Mouse (Mus musculus): ENCODE measurements around the gene Cish. TPM values are rescaled to one million over a fixed set of nuclear protein-coding genes. Genes with fewer than 3 reads are reported as not detected.

The Cish gene
- polyA plus RNA-seq (2021), result 119 TPM

DNA sequence AAGGTAGTCTGAATTCAATTTTAAA is at the start of gene Cish:
Gene Cish, plus strand, starts transcription at position 11 of the 25 bp plus-strand sequence.
- in situ Hi-C loops (cut with MboI; ENCODE audit: low pct_unique_long_range_greater_than_20kb), result loop anchor here (5.0 to 10.0 kb wide), 2 partner anchors 41 to 611 kb away; partner anchors contain the start of genes Hemk1 and Tex264
- POLR2A ChIA-PET, result interaction anchor here (0.7 to 6.3 kb wide), 8 partner anchors 12 to 396 kb away, joined by 3 to 56 read pairs (median 18); partner anchors contain the start of gene Hemk1

DNA sequence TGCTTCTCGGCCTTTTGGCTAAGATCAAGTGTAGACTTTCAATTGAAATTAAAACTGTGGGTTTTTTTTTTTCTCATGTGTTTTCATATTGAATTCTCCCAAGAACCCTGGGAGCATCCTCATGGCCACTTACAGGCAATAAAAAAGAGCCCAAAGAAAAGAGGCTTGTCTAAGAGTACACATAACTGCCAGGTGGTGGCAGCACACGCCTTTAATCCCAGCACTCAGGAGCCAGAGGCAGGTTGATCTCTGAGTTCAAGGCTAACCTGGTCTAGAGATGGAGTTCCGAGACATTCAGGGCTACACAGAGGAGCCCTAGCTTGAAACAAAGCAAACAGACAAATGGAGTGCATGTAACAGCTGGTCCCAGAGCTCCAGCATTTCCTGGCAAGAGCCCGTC is 49.7 kb upstream of the Cish start:
- H3K27me3 ChIP-seq, result peaks cover 17% of the 10 kb centered on the region
- peak; percentile 70 for TF ChIP-seq CTCF (IDR thresholded peaks at IDR 0.05)
- in situ Hi-C loops (cut with MboI; ENCODE audit: low pct_unique_long_range_greater_than_20kb), result loop anchor here (5.0 kb wide), 1 partner anchor 41 kb away; the partner anchor contains the start of gene Mapkapk3
- no peak for ATAC-seq
- ChIA-PET POLR2A (no interaction called here), CTCF (interaction anchor here (0.9 to 1.2 kb wide), 3 partner anchors 11 to 46 kb away, joined by 3 to 6 read pairs (median 3); partner anchors contain the start of gene Mapkapk3)
- DNase-seq (ENCODE audit: low read depth, low spot score), result no peak

More for the DNA sequence above, at the start of gene Cish:
- ATAC-seq (no peak), DNase-seq (ENCODE audit: low read depth, low spot score) (no peak)
- no peaks in the 10 kb centered on the region for H3K27me3 ChIP-seq
- CTCF ChIA-PET, result interaction anchor here (0.7 to 11.5 kb wide), 9 partner anchors 9 to 401 kb away, joined by 3 to 99 read pairs (median 5); partner anchors contain the start of gene 6430571L13Rik
- TF ChIP-seq CTCF (IDR thresholded peaks at IDR 0.05), result no peak

DNA sequence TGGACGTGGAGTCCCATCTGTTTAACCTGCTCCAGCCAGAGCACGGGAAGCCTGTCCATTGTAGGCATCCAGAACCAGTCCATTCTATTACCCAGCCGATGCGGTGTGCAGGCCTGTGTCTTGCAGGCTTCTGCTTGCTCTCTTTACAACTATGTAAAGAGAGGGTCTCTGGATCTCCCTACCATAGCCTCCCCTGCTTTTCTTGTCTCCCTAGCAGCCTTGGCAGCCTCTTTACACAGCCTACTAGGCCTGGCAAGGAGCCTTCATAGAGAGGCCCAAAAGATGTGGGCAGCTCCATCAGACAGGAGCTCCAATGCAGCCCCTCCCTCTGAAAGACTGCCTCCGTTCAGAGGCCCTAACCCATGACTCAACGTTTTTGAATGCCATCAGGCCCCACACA is 46.7 kb upstream of the Cish start:
- ChIA-PET POLR2A (no interaction called here), CTCF (no interaction called here)
- no peak for DNase-seq (ENCODE audit: low read depth, low spot score)
- no peaks in the 10 kb centered on the region for H3K27me3 ChIP-seq
- no peak for TF ChIP-seq CTCF (IDR thresholded peaks at IDR 0.05)
- in situ Hi-C loops (cut with MboI; ENCODE audit: low pct_unique_long_range_greater_than_20kb), result loop anchor here (5.0 kb wide), 1 partner anchor 38 kb away; the partner anchor contains the start of gene Mapkapk3
- ATAC-seq, result no peak

DNA sequence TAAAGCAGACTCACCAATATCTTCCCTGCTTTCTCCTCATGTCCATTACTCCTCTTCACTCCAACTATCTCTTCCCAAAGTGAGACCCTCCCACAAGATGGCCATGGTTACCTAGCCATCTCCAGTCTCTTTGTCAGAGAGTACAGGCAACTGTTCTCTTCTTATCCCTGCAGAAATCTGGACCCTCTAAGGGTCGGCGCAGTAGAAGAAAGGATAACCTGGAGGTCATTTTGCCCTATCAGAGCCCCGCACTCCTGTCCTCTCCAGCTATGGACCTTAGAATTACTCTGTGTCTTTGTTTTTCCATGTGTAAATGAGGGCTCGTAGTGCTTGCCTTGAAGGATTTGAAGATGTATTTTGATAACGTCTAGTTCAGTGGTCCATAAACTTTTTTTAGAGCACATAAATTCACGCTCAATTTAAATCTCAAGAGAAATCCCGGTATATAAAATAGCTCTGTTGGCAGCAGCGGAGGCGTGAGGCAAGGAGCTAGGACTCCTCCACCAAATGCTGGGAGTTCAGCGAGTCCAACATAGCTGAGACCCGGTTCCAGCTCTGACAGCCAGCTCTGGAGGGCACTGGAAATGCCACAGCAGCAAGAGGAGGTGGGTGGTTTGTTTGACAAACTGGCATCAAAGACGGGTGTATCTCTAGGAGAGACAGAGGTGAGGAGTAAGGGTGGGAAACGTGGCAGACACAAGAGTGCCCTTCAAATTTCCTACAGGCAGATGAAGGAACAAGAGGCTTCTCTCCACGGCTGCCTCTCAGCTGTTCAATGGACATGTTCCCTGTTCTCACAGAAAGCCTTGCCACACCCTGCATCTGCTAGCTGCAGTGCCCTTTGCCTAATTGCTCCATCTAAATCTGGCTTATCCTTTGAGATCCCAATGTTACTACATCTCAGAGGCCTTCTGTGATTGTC is 45.1 kb upstream of the Cish start:
- ChIA-PET POLR2A (no interaction called here), CTCF (no interaction called here)
- in situ Hi-C loops (cut with MboI; ENCODE audit: low pct_unique_long_range_greater_than_20kb), result no loop called here
- ATAC-seq (no peak), DNase-seq (ENCODE audit: low read depth, low spot score) (no peak)
- H3K27me3 ChIP-seq, result no peaks in the 10 kb centered on the region
- no peak for TF ChIP-seq CTCF (IDR thresholded peaks at IDR 0.05)

DNA sequence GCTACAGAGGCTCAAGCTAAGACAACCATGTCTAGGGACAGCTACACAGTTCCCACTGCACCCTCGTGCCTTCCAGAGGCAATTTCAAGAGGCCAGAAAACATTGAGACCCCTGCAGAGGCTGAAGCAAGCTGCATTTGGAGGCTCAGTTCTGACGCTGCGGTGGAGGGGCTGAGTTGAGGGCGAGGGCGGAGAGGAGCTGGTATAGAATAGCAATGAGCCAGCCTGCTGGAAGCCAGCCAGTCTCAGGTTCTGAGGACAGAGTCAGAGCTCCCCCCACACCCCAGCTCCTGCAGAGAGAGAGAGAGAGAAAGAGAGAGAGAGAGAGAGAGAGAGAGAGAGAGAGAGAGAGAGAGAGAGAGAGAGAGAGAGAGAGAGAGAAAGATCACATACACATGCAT is 43.7 kb upstream of the Cish start:
- POLR2A ChIA-PET, result no interaction called here
- H3K27me3 ChIP-seq, result no peaks in the 10 kb centered on the region
- in situ Hi-C loops (cut with MboI; ENCODE audit: low pct_unique_long_range_greater_than_20kb), result no loop called here
- TF ChIP-seq CTCF (IDR thresholded peaks at IDR 0.05), result no peak
- no peak for DNase-seq (ENCODE audit: low read depth, low spot score)
- ATAC-seq, result no peak
- CTCF ChIA-PET, result no interaction called here

- POLR2A ChIA-PET, result no interaction called here
- CTCF ChIA-PET, result interaction anchor here (0.9 kb wide), 1 partner anchor 59 kb away, joined by 3 read pairs; no protein-coding TSS in a partner anchor
- DNase-seq (ENCODE audit: low read depth, low spot score), result no peak
Observed at GRCm38 (mm10) chr9:107254476-107254875, 41.4 kb upstream of the Cish start.

DNA sequence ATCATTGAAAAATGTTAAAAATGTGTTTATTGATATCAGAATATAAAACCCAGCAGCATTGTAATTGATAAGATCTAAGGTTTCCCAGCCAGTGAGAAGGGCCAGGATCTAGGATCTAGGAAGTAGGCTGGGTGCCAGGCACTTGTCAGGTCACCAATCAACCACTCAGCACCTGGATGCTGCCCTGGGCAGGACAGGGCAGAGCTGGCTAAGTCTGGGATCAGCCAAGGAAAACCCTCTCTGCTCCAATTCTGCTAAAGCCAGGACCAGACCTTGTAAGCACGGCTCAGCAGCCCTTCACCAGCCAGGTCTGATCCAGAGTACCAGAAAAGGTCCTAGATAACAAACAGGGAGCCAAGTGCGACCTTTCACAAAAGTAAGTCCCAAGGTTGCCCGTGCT is 40.9 kb upstream of the Cish start:
- ATAC-seq, result no peak
- POLR2A ChIA-PET, result no interaction called here
- CTCF ChIA-PET, result no interaction called here

More at GRCm38 (mm10) chr9:107254476-107254875, 41.4 kb upstream of the Cish start:
- no peak for ATAC-seq
- no peaks in the 10 kb centered on the region for H3K27me3 ChIP-seq
- no peak for TF ChIP-seq CTCF (IDR thresholded peaks at IDR 0.05)
- in situ Hi-C loops (cut with MboI; ENCODE audit: low pct_unique_long_range_greater_than_20kb), result no loop called here

DNA sequence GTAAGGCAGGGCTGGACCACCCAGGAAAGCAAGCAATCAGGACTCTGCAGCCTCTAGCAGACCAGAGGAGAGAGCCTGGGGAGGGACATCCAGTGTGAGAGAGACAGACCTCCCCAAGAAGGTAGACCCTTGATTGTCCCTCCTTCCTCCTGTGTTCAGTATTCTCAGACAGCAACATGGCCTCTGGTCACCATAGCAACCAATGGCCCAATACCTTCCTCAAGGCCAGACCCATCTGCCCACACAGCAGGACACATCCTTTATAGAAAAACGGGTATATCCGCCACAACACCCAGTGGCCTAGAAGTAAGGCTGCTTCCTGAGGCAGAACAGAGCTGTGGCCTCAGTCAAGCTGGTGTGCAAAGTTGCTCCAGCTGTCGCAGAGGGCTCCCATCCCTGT is 40.2 kb upstream of the Cish start:
- ChIA-PET POLR2A (no interaction called here), CTCF (no interaction called here)
- ATAC-seq (no peak), DNase-seq (ENCODE audit: low read depth, low spot score) (no peak)
- no peak for TF ChIP-seq CTCF (IDR thresholded peaks at IDR 0.05)
- in situ Hi-C loops (cut with MboI; ENCODE audit: low pct_unique_long_range_greater_than_20kb), result no loop called here
- no peaks in the 10 kb centered on the region for H3K27me3 ChIP-seq

More for the DNA sequence above, 40.9 kb upstream of the Cish start:
- DNase-seq (ENCODE audit: low read depth, low spot score), result no peak
- in situ Hi-C loops (cut with MboI; ENCODE audit: low pct_unique_long_range_greater_than_20kb), result no loop called here
- no peak for TF ChIP-seq CTCF (IDR thresholded peaks at IDR 0.05)
- H3K27me3 ChIP-seq, result no peaks in the 10 kb centered on the region

- H3K27me3 ChIP-seq, result no peaks in the 10 kb centered on the region
- ATAC-seq (no peak), DNase-seq (ENCODE audit: low read depth, low spot score) (no peak)
- POLR2A ChIA-PET, result no interaction called here
- CTCF ChIA-PET, result interaction anchor here (1.5 kb wide), 1 partner anchor 12 kb away, joined by 5 read pairs; no protein-coding TSS in a partner anchor
- TF ChIP-seq CTCF (IDR thresholded peaks at IDR 0.05), result no peak
- in situ Hi-C loops (cut with MboI; ENCODE audit: low pct_unique_long_range_greater_than_20kb), result no loop called here
Observed at GRCm38 (mm10) chr9:107259571-107259970, 36.3 kb upstream of the Cish start.

- CTCF ChIA-PET, result interaction anchor here (1.0 kb wide), 1 partner anchor 31 kb away, joined by 3 read pairs; no protein-coding TSS in a partner anchor
- TF ChIP-seq CTCF (IDR thresholded peaks at IDR 0.05), result no peak
- ATAC-seq (no peak), DNase-seq (ENCODE audit: low read depth, low spot score) (no peak)
- in situ Hi-C loops (cut with MboI; ENCODE audit: low pct_unique_long_range_greater_than_20kb), result no loop called here
- H3K27me3 ChIP-seq, result no peaks in the 10 kb centered on the region
- POLR2A ChIA-PET, result no interaction called here
Observed at GRCm38 (mm10) chr9:107260429-107260828, 35.4 kb upstream of the Cish start.

DNA sequence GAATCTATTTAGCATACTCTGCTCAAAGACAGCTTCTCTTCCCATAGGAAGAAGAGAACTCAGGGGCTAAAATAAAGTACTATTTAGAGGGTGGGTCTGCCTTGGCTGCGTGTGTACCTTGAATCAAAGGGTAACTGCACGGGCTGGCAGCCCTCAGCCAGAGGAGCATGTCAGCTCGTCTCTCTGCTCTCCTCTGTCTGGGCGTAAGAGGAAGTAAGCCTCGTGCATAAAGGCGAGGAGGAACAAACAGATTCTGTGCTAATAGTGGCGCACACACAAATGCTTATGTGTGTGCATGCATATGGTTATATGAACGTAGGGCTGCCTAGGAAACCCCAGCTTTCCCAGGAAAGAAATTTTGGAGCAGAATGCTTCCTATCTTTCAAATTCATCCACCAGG is 35.0 kb upstream of the Cish start:
- in situ Hi-C loops (cut with MboI; ENCODE audit: low pct_unique_long_range_greater_than_20kb), result no loop called here
- POLR2A ChIA-PET, result no interaction called here
- ATAC-seq, result no peak

More for the DNA sequence above, 35.0 kb upstream of the Cish start:
- no peaks in the 10 kb centered on the region for H3K27me3 ChIP-seq
- no peak for DNase-seq (ENCODE audit: low read depth, low spot score)
- no peak for TF ChIP-seq CTCF (IDR thresholded peaks at IDR 0.05)
- CTCF ChIA-PET, result interaction anchor here (1.0 kb wide), 1 partner anchor 31 kb away, joined by 3 read pairs; no protein-coding TSS in a partner anchor

All from Patski (cell line).